Mouse (Mus musculus): ENCODE results near the gene Rplp1. TPM values are rescaled to one million over a fixed set of nuclear protein-coding genes. Genes with fewer than 3 reads are reported as not detected.
A peak's percentile ranks its signal among the peaks of the same experiment; 100 is the strongest.

The Rplp1 gene
- total RNA-seq, 4 experiments from 2014 or later = 1,353 to 1,799 (median 1,659) TPM

- no peak for DNase-seq (ENCODE audit: low spot score in 2 of 2)
Observed at GRCm38 (mm10) chr9:61877373-61878112, 36.8 kb downstream of the Rplp1 start.

GRCm38 (mm10) chr9:61873325-61873724 lies 41.0 kb downstream of the Rplp1 start:
- DNase-seq (ENCODE audit: low spot score in 2 of 2) = no peak

GRCm38 (mm10) chr9:61872246-61872941 lies 41.9 kb downstream of the Rplp1 start:
- peak in 1 of 2 experiments; percentile 25 for DNase-seq (ENCODE audit: low spot score in 2 of 2)

GRCm38 (mm10) chr9:61871839-61872238 lies 42.5 kb downstream of the Rplp1 start:
- DNase-seq (ENCODE audit: low spot score in 2 of 2) = no peak

- no peak for DNase-seq (ENCODE audit: low spot score in 2 of 2)
Observed at GRCm38 (mm10) chr9:61867659-61868058, 46.7 kb downstream of the Rplp1 start.

Other genes starting within 250 kb of the Rplp1 start
- 1 to 10 TPM in 3 of 4 experiments, under 1 TPM in 1; 0.91 to 2.7 (median 1.9) TPM for gene Kif23, start 32.2 kb upstream of the Rplp1 start, total RNA-seq (2022)
- gene Paqr5, start 112.3 kb upstream of the Rplp1 start, total RNA-seq (2022) = 1 to 10 TPM; 3.7 to 6.2 (median 4.3) TPM
- gene Glce, start 208.1 kb upstream of the Rplp1 start, total RNA-seq (2022) = 10 to 100 TPM; 22.8 to 25.0 (median 24.5) TPM

Measured in layer of hippocampus, adult 8-10 months (tissue).